Mouse (Mus musculus) liver, adult 2 months (tissue): Measurements from ENCODE around the gene BC016579.

Experiments
- CTCF ChIP-seq: fragments of 200-500 bp; IDR thresholded peaks from 2 replicates; pipeline ENCODE4 v1.5.1; 2011; ENCODE audit warnings: low read depth, low read length, control low read depth
- POLR2A ChIP-seq: fragments of 200-500 bp; IDR thresholded peaks from 2 replicates; pipeline ENCODE4 v1.6.1; 2011; ENCODE audit warnings: low read length, control low read depth; ENCODE audit not compliant: insufficient read depth; ENCODE audit errors: extremely low read depth

- TF ChIP-seq POLR2A: no peak
- no peak for TF ChIP-seq CTCF
These were observed 39.7 kb upstream of the BC016579 start, which contains the start of gene Tmprss7 for GRCm38 (mm10) chr16:45693558-45693957.
